Mouse (Mus musculus): ENCODE measurements around the gene Bag2. TPM values are rescaled to one million over a fixed set of nuclear protein-coding genes. Genes with fewer than 3 reads are reported as not detected.

Bag2 gene
- total RNA-seq (2012; rRNA removed) (61.7 and 74.2 TPM in 2 replicates), polyA plus RNA-seq (2012; ENCODE audit: insufficient read depth in 1 of 2, insufficient read length in 2 of 2, low read depth in 1 of 2, low replicate concordance in 2 of 2, missing spikeins in 1 of 2) (10 to 100 TPM in 1 of 2 experiments, not detected in 1; 88.8 TPM)

GRCm38 (mm10) chr1:33757491-33758041 is at the start of gene Bag2:
Gene Bag2 (minus strand): TSS chr1:33757795.
- peak; percentile 76 for DNase-seq (ENCODE audit: low read depth, low spot score)
- H3K9ac ChIP-seq (ENCODE audit: control insufficient read depth, low read depth, low read length, poor library complexity, severe bottlenecking), result peak within 1 kb of the TSS; percentile 87
- H3K4me1 ChIP-seq (ENCODE audit: control insufficient read depth in 1 of 2, insufficient read depth in 2 of 2, low read length in 2 of 2), result peaks cover 7 to 19% of the 10 kb centered on the region in 2 experiments

GRCm38 (mm10) chr1:33803323-33803722 is 45.7 kb upstream of the Bag2 start:
- H3K27me3 ChIP-seq (ENCODE audit: control insufficient read depth in 1 of 2, insufficient read depth in 2 of 2, low read length in 2 of 2), result no peaks in the 10 kb centered on the region
- peaks cover 28% of the 10 kb centered on the region for H3K79me2 ChIP-seq (ENCODE audit: control insufficient read depth, insufficient read depth, low read length, poor library complexity)
- H3K36me3 ChIP-seq (ENCODE audit: control insufficient read depth in 1 of 2, insufficient read depth in 2 of 2, low read length in 2 of 2), result peaks cover 15 to 45% of the 10 kb centered on the region in 2 experiments
- TF ChIP-seq NELFE (IDR thresholded peaks at IDR 0.05; ENCODE audit: low read depth, low read length), result no peak
- TF ChIP-seq POLR2A (IDR thresholded peaks at IDR 0.05; ENCODE audit: control insufficient read depth in 1 of 2, insufficient read depth in 1 of 2, low read depth in 1 of 2, low read length in 2 of 2, poor library complexity in 1 of 2), result no peak
- no peak for TF ChIP-seq MAZ (IDR thresholded peaks at IDR 0.05; ENCODE audit: low read depth, low read length)
- TF ChIP-seq ZKSCAN1 (IDR thresholded peaks at IDR 0.05; ENCODE audit: low read depth, low read length), result no peak
- H3K27ac ChIP-seq (ENCODE audit: control insufficient read depth, low read depth, low read length), result no peak overlapping the region
- no peak overlapping the region for H3K4me3 ChIP-seq (ENCODE audit: control insufficient read depth in 1 of 2, insufficient read depth in 1 of 2, low read depth in 2 of 2, low read length in 2 of 2)
- DNase-seq (ENCODE audit: low read depth, low spot score), result no peak
- H3K4me1 ChIP-seq (ENCODE audit: control insufficient read depth in 1 of 2, insufficient read depth in 2 of 2, low read length in 2 of 2), result no peaks in the 10 kb centered on the region
- no peak overlapping the region for H3K9ac ChIP-seq (ENCODE audit: control insufficient read depth, low read depth, low read length, poor library complexity, severe bottlenecking)
- H3K9me3 ChIP-seq (replicated peaks; ENCODE audit: insufficient read depth, low read length), result no peaks in the 10 kb centered on the region

More at GRCm38 (mm10) chr1:33757491-33758041, at the start of gene Bag2:
- H3K79me2 ChIP-seq (ENCODE audit: control insufficient read depth, insufficient read depth, low read length, poor library complexity), result peaks cover 50% of the 10 kb centered on the region
- H3K36me3 ChIP-seq (ENCODE audit: control insufficient read depth in 1 of 2, insufficient read depth in 2 of 2, low read length in 2 of 2), result peaks cover 0 to 24% of the 10 kb centered on the region in 2 experiments; a peak in 2 of 4 replicates
- H3K9me3 ChIP-seq (replicated peaks; ENCODE audit: insufficient read depth, low read length), result no peaks in the 10 kb centered on the region
- H3K27me3 ChIP-seq (ENCODE audit: control insufficient read depth in 1 of 2, insufficient read depth in 2 of 2, low read length in 2 of 2), result no peaks in the 10 kb centered on the region
- TF ChIP-seq HCFC1 (IDR thresholded peaks at IDR 0.05; ENCODE audit: low read depth, low read length) (peak; percentile 48; the same call in 1 of the 2 replicates), TCF12 (IDR thresholded peaks at IDR 0.05; ENCODE audit: low read depth, low read length) (0 out of 2 replicates have a peak, but pooled peaks have one; percentile 8), SIN3A (IDR thresholded peaks at IDR 0.05; ENCODE audit: low read length) (no peak), NELFE (IDR thresholded peaks at IDR 0.05; ENCODE audit: low read depth, low read length) (peak; percentile 65), MAZ (IDR thresholded peaks at IDR 0.05; ENCODE audit: low read depth, low read length) (0 out of 2 replicates have a peak, but pooled peaks have one; percentile 33), EP300 (IDR thresholded peaks at IDR 0.05; ENCODE audit: low read depth in 1 of 2, low read length in 2 of 2) (peak in 1 of 2 experiments; percentile 6; a peak in 1 of 4 replicates), POLR2A (IDR thresholded peaks at IDR 0.05; ENCODE audit: control insufficient read depth in 1 of 2, insufficient read depth in 1 of 2, low read depth in 1 of 2, low read length in 2 of 2, poor library complexity in 1 of 2) (peak; percentile 62 to 71; a peak in 3 of 4 replicates), ZMIZ1 (IDR thresholded peaks at IDR 0.05; ENCODE audit: low read depth, low read length) (no peak), ZKSCAN1 (IDR thresholded peaks at IDR 0.05; ENCODE audit: low read depth, low read length) (no peak), POLR2AphosphoS2 (IDR thresholded peaks at IDR 0.05; ENCODE audit: low read length) (0 out of 2 replicates have a peak, but pooled peaks have one; percentile 18)
- peak within 1 kb of the TSS; percentile 78 for H3K27ac ChIP-seq (ENCODE audit: control insufficient read depth, low read depth, low read length)
- peak within 1 kb of the TSS; percentile 77 to 78 for H3K4me3 ChIP-seq (ENCODE audit: control insufficient read depth in 1 of 2, insufficient read depth in 1 of 2, low read depth in 2 of 2, low read length in 2 of 2)

GRCm38 (mm10) chr1:33799620-33800019 is 42.0 kb upstream of the Bag2 start:
- H3K79me2 ChIP-seq (ENCODE audit: control insufficient read depth, insufficient read depth, low read length, poor library complexity), result peaks cover 28% of the 10 kb centered on the region
- no peaks in the 10 kb centered on the region for H3K9me3 ChIP-seq (replicated peaks; ENCODE audit: insufficient read depth, low read length)
- H3K36me3 ChIP-seq (ENCODE audit: control insufficient read depth in 1 of 2, insufficient read depth in 2 of 2, low read length in 2 of 2), result peaks cover 10 to 35% of the 10 kb centered on the region in 2 experiments
- DNase-seq (ENCODE audit: low read depth, low spot score), result no peak
- no peak overlapping the region for H3K4me3 ChIP-seq (ENCODE audit: control insufficient read depth in 1 of 2, insufficient read depth in 1 of 2, low read depth in 2 of 2, low read length in 2 of 2)
- H3K9ac ChIP-seq (ENCODE audit: control insufficient read depth, low read depth, low read length, poor library complexity, severe bottlenecking), result no peak overlapping the region
- no peak for TF ChIP-seq JUND (IDR thresholded peaks at IDR 0.05; ENCODE audit: low read depth, low read length)
- TF ChIP-seq SMC3 (IDR thresholded peaks at IDR 0.05; ENCODE audit: low read depth, low read length), result no peak
- TF ChIP-seq RCOR1 (IDR thresholded peaks at IDR 0.05; ENCODE audit: low read depth, low read length), result no peak
- TF ChIP-seq MYB (IDR thresholded peaks at IDR 0.05; ENCODE audit: low read depth, low read length), result no peak
- no peak for TF ChIP-seq ZC3H11A (IDR thresholded peaks at IDR 0.05; ENCODE audit: low read depth, low read length)
- TF ChIP-seq EP300 (IDR thresholded peaks at IDR 0.05; ENCODE audit: low read depth in 1 of 2, low read length in 2 of 2), result no peak
- TF ChIP-seq MYC (IDR thresholded peaks at IDR 0.05; ENCODE audit: low read depth, low read length), result no peak
- no peak for TF ChIP-seq TBP (IDR thresholded peaks at IDR 0.05; ENCODE audit: low read depth, low read length)
- TF ChIP-seq MAZ (IDR thresholded peaks at IDR 0.05; ENCODE audit: low read depth, low read length), result no peak
- TF ChIP-seq UBTF (IDR thresholded peaks at IDR 0.05; ENCODE audit: borderline replicate concordance, insufficient read depth, low read depth, low read length), result no peak
- TF ChIP-seq CTCF (IDR thresholded peaks at IDR 0.05 in 2 of 3, conservative IDR thresholded peaks at IDR 0.05 in 1 of 3; ENCODE audit: control insufficient read depth in 1 of 3, insufficient read depth in 1 of 3, low read depth in 2 of 3, low read length in 3 of 3, poor library complexity in 1 of 3, severe bottlenecking in 1 of 3), result no peak
- no peaks in the 10 kb centered on the region for H3K27me3 ChIP-seq (ENCODE audit: control insufficient read depth in 1 of 2, insufficient read depth in 2 of 2, low read length in 2 of 2)
- H3K27ac ChIP-seq (ENCODE audit: control insufficient read depth, low read depth, low read length), result no peak overlapping the region
- H3K4me1 ChIP-seq (ENCODE audit: control insufficient read depth in 1 of 2, insufficient read depth in 2 of 2, low read length in 2 of 2), result no peaks in the 10 kb centered on the region

Measured in MEL (cell line).